Mouse (Mus musculus): ENCODE data around the gene Apoa2.
A peak's percentile ranks its signal among the peaks of the same experiment; 100 is the strongest.

GRCm38 (mm10) chr1:171203471-171204248 lies 21.2 kb upstream of the Apoa2 start:
- TF ChIP-seq CTCF (IDR thresholded peaks at IDR 0.05; ENCODE audit: low read depth) (no peak), EP300 (IDR thresholded peaks at IDR 0.05; ENCODE audit: low read depth) (0 out of 2 replicates have a peak, but pooled peaks have one; percentile 12)
